ENCODE assay signal across 13 mouse cellular contexts in the genomic region with DNA sequence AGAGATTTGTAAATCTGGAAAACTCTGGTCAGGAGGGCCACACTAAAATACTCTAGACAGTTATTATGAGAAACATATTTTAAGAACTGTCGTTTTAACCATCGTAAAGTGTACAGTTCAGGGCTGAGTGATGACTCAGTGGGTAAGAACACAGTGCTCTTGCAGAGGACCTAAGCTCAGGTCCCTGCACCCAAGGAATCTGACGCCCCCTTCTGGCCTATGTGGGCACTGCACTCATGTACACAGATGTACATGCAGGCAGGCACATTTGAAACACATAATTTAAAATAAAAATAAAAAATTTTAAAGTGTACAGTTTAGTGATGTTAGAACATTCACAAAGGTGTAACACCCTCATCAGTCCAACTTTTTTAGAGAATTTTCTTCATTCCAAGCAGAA.
DNase-seq lines count a peak whose midpoint lies in the region; ATAC-seq and TF ChIP-seq lines count a peak whose summit lies in the region.
"Had no signal": no experiment of that assay in that cellular context is flagged by ENCODE, and none has a peak within 500 bp of the region (broad histone marks: within the 10 kb centered on the region; RNA-seq: fewer than 3 reads in every experiment).

No protein-coding gene starts in this region.

- no peak overlapping the region for H3K4me2 ChIP-seq in CH12.LX (ENCODE audit: insufficient read depth, low read depth, poor library complexity, severe bottlenecking)

- peaks cover 9% of the 10 kb centered on the region for H3K9me3 ChIP-seq in CH12.LX (replicated peaks; ENCODE audit: low read length)
- no peaks in the 10 kb centered on the region for H3K9me3 ChIP-seq in limb, embryonic 10.5 days (replicated peaks)

- dilution Hi-C loops in CH12.LX (cut with MboI; ENCODE audit: extremely low pct_ligation_motif_present, extremely low pct_unique_long_range_greater_than_20kb, low sequenced_read_pairs) = no loop called here

- no peaks in the 10 kb centered on the region for H3K79me2 ChIP-seq in CH12.LX (replicated peaks; ENCODE audit: control insufficient read depth, extremely low read depth, insufficient read depth, poor library complexity, severe bottlenecking)

- no peak for TF ChIP-seq EP300 in CH12.LX (IDR thresholded peaks at IDR 0.05; ENCODE audit: low read length)

- H3K9ac ChIP-seq in CH12.LX (ENCODE audit: insufficient read depth, low read depth) = no peak overlapping the region
- H3K9ac ChIP-seq: liver, postnatal 0 days had no signal

- DNase-seq in CD4-positive, CD25-positive, alpha-beta regulatory T cell, adult 2 months (ENCODE audit: low read depth, low spot score) = peak; percentile 1
- peak; percentile 18 to 34 for DNase-seq in kidney, postnatal 4 days
- DNase-seq in kidney, adult 11 months = no peak
- peak; percentile 6 for DNase-seq in CH12.LX (ENCODE audit: extremely low read depth)
- no peak for DNase-seq in limb, embryonic 10.5 days (ENCODE audit: low spot score)
- DNase-seq: cerebellum, adult 2 months; heart, postnatal 4 days; kidney, adult 18-20 months; liver, postnatal 0 days had no signal

- H3K4me1 ChIP-seq in CH12.LX (ENCODE audit: control insufficient read depth in 1 of 2, insufficient read depth in 2 of 2) = no peaks in the 10 kb centered on the region
- no peaks in the 10 kb centered on the region for H3K4me1 ChIP-seq in cortical plate, adult 2 months (ENCODE audit: control insufficient read depth, insufficient read depth, low read length)
- H3K4me1 ChIP-seq in limb, embryonic 10.5 days = no peaks in the 10 kb centered on the region
- H3K4me1 ChIP-seq: heart, embryonic 10.5 days had no signal

- H3K36me3 ChIP-seq in CH12.LX (replicated peaks in 1 of 2; ENCODE audit: control insufficient read depth in 1 of 2, insufficient read depth in 1 of 2, low read length in 1 of 2) = no peaks in the 10 kb centered on the region
- H3K36me3 ChIP-seq in limb, embryonic 10.5 days = no peaks in the 10 kb centered on the region
- H3K36me3 ChIP-seq: heart, embryonic 10.5 days had no signal

- no peak for TF ChIP-seq POLR2A in CH12.LX (IDR thresholded peaks at IDR 0.05; ENCODE audit: low read depth, low read length)
- TF ChIP-seq POLR2A in cortical plate, adult 2 months (IDR thresholded peaks at IDR 0.05; ENCODE audit: extremely low read depth, insufficient read depth, low read length) = no peak

- peak; percentile 5 for TF ChIP-seq RAD21 in CH12.LX (IDR thresholded peaks at IDR 0.05; ENCODE audit: low read depth, low read length)

- H3K27ac ChIP-seq in CH12.LX (ENCODE audit: insufficient read depth, low read depth) = no peak overlapping the region
- no peak overlapping the region for H3K27ac ChIP-seq in cortical plate, adult 2 months (ENCODE audit: insufficient read depth, low read length)
- H3K27ac ChIP-seq in limb, embryonic 10.5 days = no peak overlapping the region
- H3K27ac ChIP-seq: heart, embryonic 10.5 days had no signal

- 68% methylated on average over 3 of the region's 3 CpGs for WGBS in limb, embryonic 10.5 days

- in situ Hi-C loops in CH12.LX (cut with MboI; ENCODE audit: low pct_ligation_motif_present, low pct_unique_long_range_greater_than_20kb, low sequenced_read_pairs) = no loop called here

- H3K27me3 ChIP-seq in CH12.LX (replicated peaks) = peaks cover 57% of the 10 kb centered on the region
- H3K27me3 ChIP-seq in limb, embryonic 10.5 days (ENCODE audit: low read depth, poor library complexity, severe bottlenecking) = no peaks in the 10 kb centered on the region

- peak in 1 of 2 experiments; percentile 32; a peak in 2 of 4 replicates for TF ChIP-seq CTCF in CH12.LX (conservative IDR thresholded peaks at IDR 0.05 in 1 of 2, IDR thresholded peaks at IDR 0.05 in 1 of 2; ENCODE audit: low read depth in 2 of 2, low read length in 2 of 2)
- 0 out of 2 replicates have a peak, but pooled peaks have one; percentile 13 for TF ChIP-seq CTCF in cortical plate, adult 2 months (IDR thresholded peaks at IDR 0.05; ENCODE audit: extremely low read depth, insufficient read depth, low read length)

- ATAC-seq in CD4-positive, CD25-positive, alpha-beta regulatory T cell, adult 4 months = no peak
- ATAC-seq in inflammation-experienced regulatory T-cells, adult 6 months = no peak
- ATAC-seq: liver, postnatal 0 days had no signal

- no peak overlapping the region for H3K4me3 ChIP-seq in CH12.LX (replicated peaks in 1 of 3; ENCODE audit: low read depth in 2 of 3, low read length in 2 of 3, poor library complexity in 1 of 3)
- no peak overlapping the region for H3K4me3 ChIP-seq in cortical plate, adult 2 months (ENCODE audit: insufficient read depth, low read length)
- H3K4me3 ChIP-seq in limb, embryonic 10.5 days = no peak overlapping the region
- H3K4me3 ChIP-seq: heart, embryonic 10.5 days had no signal

TF ChIP-seq in CH12.LX, 34 proteins besides CTCF, POLR2A, EP300 and RAD21:
- TF ChIP-seq HCFC1 (IDR thresholded peaks at IDR 0.05; ENCODE audit: low read depth, low read length) = no peak
- TF ChIP-seq KAT2A (IDR thresholded peaks at IDR 0.05; ENCODE audit: insufficient replicate concordance, low read length) = no peak
- no peak for TF ChIP-seq CHD2 (IDR thresholded peaks at IDR 0.05; ENCODE audit: low read length)
- no peak for TF ChIP-seq RCOR1 (conservative IDR thresholded peaks at IDR 0.05; ENCODE audit: low read depth, low read length)
- TF ChIP-seq JUN (IDR thresholded peaks at IDR 0.05; ENCODE audit: insufficient read depth, low read depth, low read length) = no peak
- TF ChIP-seq ZMIZ1 (IDR thresholded peaks at IDR 0.05; ENCODE audit: low read depth, low read length) = no peak
- TF ChIP-seq JUND (conservative IDR thresholded peaks at IDR 0.05; ENCODE audit: low read depth, low read length) = no peak
- no peak for TF ChIP-seq IRF4 (IDR thresholded peaks at IDR 0.05; ENCODE audit: low read depth, low read length)
- TF ChIP-seq SMC3 (IDR thresholded peaks at IDR 0.05; ENCODE audit: low read depth, low read length) = no peak; the same call in 1 of the 2 replicates
TF ChIP-seq in CH12.LX: peak in this region for 0.

Comparison
In these comparisons a context has a peak if more than half of its experiments do, and no peak if none do; other contexts are left out.
1. DNase-seq: peak in CD4-positive, CD25-positive, alpha-beta regulatory T cell, adult 2 months (single experiment), kidney, postnatal 4 days (2 of 2) and CH12.LX (single experiment); none in kidney, adult 11 months (single experiment) and limb, embryonic 10.5 days (single experiment).